Mouse (Mus musculus) stomach, embryonic 15.5 days (tissue): ENCODE measurements around the gene Gramd1a. TPM values are rescaled to one million over a fixed set of nuclear protein-coding genes. Genes with fewer than 3 reads are reported as not detected.

Experiments
- ATAC-seq: fragments of 200-750 bp; cut with Nextera tagmentation; 2 replicates; pipeline ENCODE4 v1.8.0; 2017; ENCODE audit warnings: low read depth, moderate number of reproducible peaks, moderate TSS enrichment; ENCODE audit not compliant: insufficient read depth, low FRiP score
- H3K27ac ChIP-seq: fragments of 300-500 bp; sonication (generic); 2 replicates; pipeline ENCODE4 v1.5.1; 2015; ENCODE audit warnings: mild to moderate bottlenecking, inconsistent platforms
- H3K27me3 ChIP-seq: fragments of 300-500 bp; sonication (generic); replicated peaks from 2 replicates; pipeline ENCODE4 v1.6.1; 2015; ENCODE audit warnings: inconsistent platforms
- H3K36me3 ChIP-seq: fragments of 300-500 bp; sonication (generic); 2 replicates; pipeline ENCODE4 v1.6.1; 2015; ENCODE audit warnings: inconsistent platforms
- H3K4me1 ChIP-seq: fragments of 300-500 bp; sonication (generic); 2 replicates; pipeline ENCODE4 v1.6.1; 2015; ENCODE audit warnings: inconsistent platforms
- H3K4me2 ChIP-seq: fragments of 300-500 bp; sonication (generic); 2 replicates; pipeline ENCODE4 v1.6.1; 2015; ENCODE audit warnings: mild to moderate bottlenecking, inconsistent platforms
- H3K4me3 ChIP-seq: fragments of 300-500 bp; sonication (generic); replicated peaks from 2 replicates; pipeline ENCODE4 v1.5.1; 2015; ENCODE audit warnings: inconsistent platforms
- H3K9ac ChIP-seq: fragments of 300-500 bp; sonication (generic); 2 replicates; pipeline ENCODE4 v1.6.1; 2015; ENCODE audit warnings: inconsistent platforms
- H3K9me3 ChIP-seq: fragments of 300-500 bp; sonication (generic); 2 replicates; pipeline ENCODE4 v1.6.1; 2016; ENCODE audit warnings: inconsistent platforms
- WGBS: fragments of 180-500 bp; shearing (Covaris S2); methylation state at CpG from one replicate; pipeline ENCODE4 v1.1.7; 2015; 5-methylcytosine and 5-hydroxymethylcytosine counted together
- polyA plus RNA-seq: library from polyadenylated mRNA; unstranded; fragments of >200 nt; fragmentation: Nextera tagmentation; extraction: Ambion mirVana; gene quantifications from 2 replicates; pipeline ENCODE4 v1.2.1, GENCODE M21; 2015

Gene Gramd1a
- polyA plus RNA-seq, result 52.6 and 54.6 TPM in 2 replicates

GRCm38 (mm10) chr7:31155296-31156033, at the start of gene Gramd1a:
Gene Gramd1a, minus strand, starts transcription at chr7:31155896.
- H3K36me3 ChIP-seq, result no peaks in the 10 kb centered on the region
- peak within 1 kb of the TSS; percentile 59; the same call in 1 of the 2 replicates for H3K27ac ChIP-seq
- no peaks in the 10 kb centered on the region for H3K27me3 ChIP-seq
- H3K9me3 ChIP-seq, result no peaks in the 10 kb centered on the region
- no peak within 1 kb of the TSS for H3K9ac ChIP-seq
- H3K4me2 ChIP-seq, result peak within 1 kb of the TSS; percentile 29
- H3K4me1 ChIP-seq, result peaks cover 11% of the 10 kb centered on the region; the same call in 1 of the 2 replicates
- H3K4me3 ChIP-seq, result no peak within 1 kb of the TSS
- no peak for ATAC-seq
- 55% methylated on average over 5 of the region's 5 CpGs for WGBS

DNA sequence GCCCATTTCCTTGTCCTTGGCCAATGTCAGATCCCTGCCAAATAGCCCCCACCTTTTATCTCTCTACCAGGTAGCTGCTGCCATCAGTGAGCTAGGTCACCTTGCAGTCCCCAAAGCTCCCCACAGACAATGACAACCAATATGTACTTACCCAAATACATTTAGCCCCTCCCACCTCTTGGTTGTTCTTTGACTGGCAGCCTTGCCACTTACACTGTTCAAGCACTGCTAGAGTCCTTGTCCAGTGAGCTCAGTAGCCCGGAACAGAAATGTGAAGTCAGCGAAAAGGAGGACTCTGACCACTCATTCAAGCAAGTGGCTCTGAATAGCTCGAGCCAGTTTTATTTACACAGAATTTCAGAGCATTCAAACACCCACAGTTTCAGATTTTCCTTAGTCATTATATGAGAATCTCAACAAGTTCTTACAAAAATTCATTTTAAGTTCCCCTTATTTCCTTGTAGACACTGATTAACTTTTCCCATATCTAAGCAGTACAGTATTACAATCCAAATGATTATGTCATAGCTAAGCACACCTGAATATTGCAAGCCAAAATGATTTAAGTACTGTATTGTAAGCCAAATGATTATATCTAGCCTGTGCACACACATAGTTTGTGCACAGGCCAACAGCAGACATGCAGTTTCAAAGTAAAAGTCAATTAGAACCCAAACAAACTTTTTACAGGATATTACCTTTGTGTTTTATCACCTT, 40.1 kb upstream of the Gramd1a start:
- Histone ChIP-seq H3K36me3 (no peaks in the 10 kb centered on the region), H3K4me1 (no peaks in the 10 kb centered on the region), H3K9me3 (no peaks in the 10 kb centered on the region), H3K4me3 (no peak overlapping the region), H3K4me2 (no peak overlapping the region), H3K9ac (no peak overlapping the region), H3K27ac (no peak overlapping the region), H3K27me3 (no peaks in the 10 kb centered on the region)
- 64% methylated on average over 3 of the region's 3 CpGs for WGBS
- no peak for ATAC-seq

GRCm38 (mm10) chr7:31184711-31185110, 29.0 kb upstream of the Gramd1a start:
- Histone ChIP-seq H3K27me3 (no peaks in the 10 kb centered on the region), H3K27ac (no peak overlapping the region), H3K9ac (no peak overlapping the region), H3K4me3 (no peak overlapping the region), H3K36me3 (no peaks in the 10 kb centered on the region), H3K4me2 (no peak overlapping the region), H3K4me1 (no peaks in the 10 kb centered on the region), H3K9me3 (no peaks in the 10 kb centered on the region)
- WGBS, result 69% methylated on average over 4 of the region's 4 CpGs
- no peak for ATAC-seq

- Histone ChIP-seq H3K36me3 (no peaks in the 10 kb centered on the region), H3K4me2 (no peak overlapping the region), H3K27ac (no peak overlapping the region), H3K9me3 (no peaks in the 10 kb centered on the region), H3K4me1 (no peaks in the 10 kb centered on the region), H3K27me3 (no peaks in the 10 kb centered on the region), H3K9ac (no peak overlapping the region), H3K4me3 (no peak overlapping the region)
- no peak for ATAC-seq
- 33% methylated on average over 2 of the region's 2 CpGs for WGBS
Measured at GRCm38 (mm10) chr7:31182863-31183262, 27.2 kb upstream of the Gramd1a start.

DNA sequence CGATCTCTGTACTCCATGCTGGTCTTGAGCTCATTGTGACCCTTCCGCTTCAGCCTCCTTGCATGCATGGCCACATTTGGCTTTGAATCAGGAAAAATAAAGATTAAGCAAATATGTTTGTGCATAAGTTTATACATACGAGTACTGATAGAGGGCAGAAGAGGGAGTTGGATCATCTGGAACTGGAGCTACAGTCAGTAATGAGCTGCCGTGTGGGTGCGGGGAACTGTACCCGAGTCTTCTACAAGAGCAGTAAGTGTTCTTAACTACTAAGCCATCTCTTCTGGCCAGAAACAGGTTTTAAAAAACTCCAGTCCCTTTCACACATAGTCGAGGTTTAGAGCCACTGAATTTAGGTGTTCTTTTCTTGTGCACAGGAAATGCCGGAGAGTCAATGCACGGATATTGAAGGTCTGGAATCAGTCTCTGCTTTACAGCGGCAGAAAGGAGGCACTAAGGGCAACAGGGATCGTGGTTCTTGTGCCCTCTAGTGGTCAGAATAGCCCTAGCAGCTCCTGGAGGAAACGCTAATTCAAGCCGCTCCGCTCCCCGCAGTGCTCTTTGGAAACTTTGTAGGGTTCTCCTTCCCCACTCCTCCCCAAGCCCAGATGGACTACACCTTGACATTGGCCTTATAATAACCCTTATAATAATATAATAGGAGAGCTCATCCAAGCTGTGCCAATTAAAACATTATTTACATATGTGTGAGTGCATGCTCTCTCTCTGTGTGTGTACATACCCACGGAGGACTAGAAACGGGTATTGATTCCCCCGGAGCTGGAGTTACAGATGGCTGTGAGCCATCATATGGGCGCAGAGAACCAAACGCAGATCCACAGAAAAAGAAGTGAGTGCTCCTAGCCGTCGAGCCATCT, 21.4 kb upstream of the Gramd1a start:
- Histone ChIP-seq H3K9me3 (no peaks in the 10 kb centered on the region), H3K4me1 (peaks cover 2% of the 10 kb centered on the region; the same call in 1 of the 2 replicates), H3K36me3 (no peaks in the 10 kb centered on the region), H3K9ac (no peak overlapping the region), H3K4me2 (peak overlapping the region; percentile 42), H3K27me3 (no peaks in the 10 kb centered on the region), H3K4me3 (0 out of 2 replicates have a peak overlapping the region, but pooled peaks have one; percentile 9), H3K27ac (peak overlapping the region; percentile 16; the same call in 1 of the 2 replicates)
- 19% methylated on average over 22 of the region's 22 CpGs for WGBS
- peak; percentile 71; the same call in 1 of the 2 replicates for ATAC-seq

- H3K9ac ChIP-seq, result no peak overlapping the region
- 70% methylated on average over 3 of the region's 3 CpGs for WGBS
- H3K9me3 ChIP-seq, result no peaks in the 10 kb centered on the region
- peaks cover 2% of the 10 kb centered on the region; the same call in 1 of the 2 replicates for H3K4me1 ChIP-seq
- H3K27ac ChIP-seq, result no peak overlapping the region
- no peak for ATAC-seq
- no peak overlapping the region for H3K4me3 ChIP-seq
- H3K4me2 ChIP-seq, result no peak overlapping the region
- no peaks in the 10 kb centered on the region for H3K36me3 ChIP-seq
- H3K27me3 ChIP-seq, result no peaks in the 10 kb centered on the region
Measured at GRCm38 (mm10) chr7:31175096-31175495, 19.4 kb upstream of the Gramd1a start.

DNA sequence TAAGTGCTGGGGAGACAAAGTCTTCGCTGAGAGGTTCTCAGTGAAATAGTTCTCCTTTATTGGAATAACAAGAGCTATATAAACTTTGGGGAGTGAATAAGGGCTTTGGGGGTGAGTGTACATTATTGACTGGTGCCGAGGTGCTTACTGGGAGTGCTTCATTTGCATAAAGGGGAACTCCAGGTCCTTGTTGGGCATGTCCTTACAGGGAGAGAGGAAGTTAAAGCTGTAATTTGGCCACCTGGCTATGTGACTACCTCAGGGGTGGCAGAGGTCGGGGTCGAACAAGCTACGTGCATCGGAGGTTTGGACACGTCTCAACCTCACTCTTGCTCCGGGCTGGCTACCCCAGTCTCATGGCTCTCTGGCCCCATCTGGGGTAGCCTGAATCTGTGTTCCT, 18.8 kb upstream of the Gramd1a start:
- Histone ChIP-seq H3K9ac (no peak overlapping the region), H3K4me1 (peaks cover 2% of the 10 kb centered on the region; the same call in 1 of the 2 replicates), H3K27ac (no peak overlapping the region), H3K36me3 (no peaks in the 10 kb centered on the region), H3K9me3 (no peaks in the 10 kb centered on the region), H3K4me2 (no peak overlapping the region), H3K27me3 (no peaks in the 10 kb centered on the region), H3K4me3 (no peak overlapping the region)
- 66% methylated on average over 8 of the region's 8 CpGs for WGBS
- no peak for ATAC-seq

DNA sequence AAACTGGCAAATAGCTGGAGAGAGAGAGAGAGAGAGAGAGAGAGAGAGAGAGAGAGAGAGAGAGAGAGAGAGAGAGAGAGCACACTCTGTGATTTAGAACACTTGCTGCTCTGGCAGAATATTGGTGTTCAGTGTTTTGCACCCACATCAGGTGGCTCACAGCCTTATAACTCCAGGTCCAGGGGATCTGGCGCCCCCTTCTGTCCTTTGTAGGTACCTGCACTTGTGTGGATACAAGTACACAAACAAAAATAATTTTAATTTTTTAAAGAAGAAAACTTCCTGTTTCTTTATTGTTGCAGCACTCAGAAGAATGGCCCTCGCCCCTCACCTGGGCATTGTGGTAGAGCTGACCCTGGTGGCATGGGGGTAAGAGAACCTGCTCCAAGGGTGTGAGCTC, 16.5 kb upstream of the Gramd1a start:
- 17% methylated on average over 2 of the region's 2 CpGs for WGBS
- Histone ChIP-seq H3K36me3 (no peaks in the 10 kb centered on the region), H3K27me3 (no peaks in the 10 kb centered on the region), H3K9me3 (no peaks in the 10 kb centered on the region), H3K4me3 (no peak overlapping the region), H3K4me1 (no peaks in the 10 kb centered on the region), H3K9ac (no peak overlapping the region), H3K4me2 (no peak overlapping the region), H3K27ac (no peak overlapping the region)
- ATAC-seq, result no peak

DNA sequence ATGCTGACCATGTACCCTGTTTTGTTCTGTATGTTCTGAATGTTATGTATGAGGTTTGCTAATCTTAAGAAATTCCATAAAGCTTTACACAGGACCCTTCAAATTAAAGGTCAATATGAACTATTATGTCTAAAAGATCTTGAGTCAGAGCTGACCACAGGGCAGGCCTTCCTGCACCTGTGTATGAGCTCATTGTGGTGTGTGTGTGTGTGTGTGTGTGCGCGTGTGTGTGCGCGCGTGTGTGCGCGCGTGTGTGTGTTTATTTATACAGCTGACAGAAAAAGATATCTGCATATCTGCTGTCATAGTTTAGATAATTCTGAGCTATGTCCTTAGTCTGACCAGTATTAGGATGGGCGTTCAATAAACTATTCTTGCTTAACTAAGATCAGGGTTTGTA, 14.8 kb upstream of the Gramd1a start:
- H3K4me3 ChIP-seq, result no peak overlapping the region
- H3K4me1 ChIP-seq, result no peaks in the 10 kb centered on the region
- no peak overlapping the region for H3K4me2 ChIP-seq
- no peaks in the 10 kb centered on the region for H3K27me3 ChIP-seq
- no peak for ATAC-seq
- 91% methylated on average over 9 of the region's 9 CpGs for WGBS
- no peaks in the 10 kb centered on the region for H3K9me3 ChIP-seq
- H3K36me3 ChIP-seq, result no peaks in the 10 kb centered on the region
- H3K9ac ChIP-seq, result no peak overlapping the region
- no peak overlapping the region for H3K27ac ChIP-seq

- Histone ChIP-seq H3K27me3 (no peaks in the 10 kb centered on the region), H3K4me3 (no peak overlapping the region), H3K36me3 (no peaks in the 10 kb centered on the region), H3K4me1 (no peaks in the 10 kb centered on the region), H3K4me2 (no peak overlapping the region), H3K9me3 (no peaks in the 10 kb centered on the region), H3K9ac (no peak overlapping the region), H3K27ac (no peak overlapping the region)
- ATAC-seq, result no peak; the same call in 1 of the 2 replicates
- WGBS, result 34% methylated on average over 8 of the region's 8 CpGs
Measured at GRCm38 (mm10) chr7:31168412-31168811, 12.7 kb upstream of the Gramd1a start.

GRCm38 (mm10) chr7:31164748-31165147, 9.1 kb upstream of the Gramd1a start:
- Histone ChIP-seq H3K4me1 (no peaks in the 10 kb centered on the region; the same call in 1 of the 2 replicates), H3K4me3 (no peak overlapping the region), H3K36me3 (no peaks in the 10 kb centered on the region), H3K4me2 (no peak overlapping the region), H3K27ac (no peak overlapping the region), H3K9me3 (no peaks in the 10 kb centered on the region), H3K27me3 (no peaks in the 10 kb centered on the region), H3K9ac (no peak overlapping the region)
- 59% methylated on average over 1 of the region's 1 CpGs for WGBS
- ATAC-seq, result no peak
